Mouse (Mus musculus): ENCODE results near the gene Lamtor2. TPM values are rescaled to one million over a fixed set of nuclear protein-coding genes. Genes with fewer than 3 reads are reported as not detected.
"Not testable (repeated sequence)": the region's sequence is repeated elsewhere in the genome, so short reads cannot be mapped to it uniquely, and the experiment has no call there.

Gene Lamtor2
- total RNA-seq, 2 experiments from 2014 or later = 96.0 to 106 TPM

- no peak for TF ChIP-seq CTCF (conservative IDR thresholded peaks at IDR 0.05)
- no peak for DNase-seq (ENCODE audit: low spot score in 2 of 2)
- Histone ChIP-seq H3K4me3 (peak overlapping the region; percentile 72), H3K27ac (peak overlapping the region; percentile 90)
Measured at GRCm38 (mm10) chr3:88578498-88579424, 25.9 kb upstream of the Lamtor2 start.

GRCm38 (mm10) chr3:88577846-88578245 is 25.0 kb upstream of the Lamtor2 start:
- H3K27ac ChIP-seq; H3K4me3 ChIP-seq; DNase-seq (ENCODE audit: low spot score in 2 of 2): not testable (repeated sequence)

- no peak within 1 kb of the TSS for H3K4me3 ChIP-seq
- no peak for DNase-seq (ENCODE audit: low spot score in 2 of 2)
- TF ChIP-seq CTCF (conservative IDR thresholded peaks at IDR 0.05) = no peak
- H3K27ac ChIP-seq = no peak within 1 kb of the TSS
Measured at GRCm38 (mm10) chr3:88575540-88575939, 22.7 kb upstream of the Lamtor2 start, which contains the start of gene Ssr2. TSS of gene Ssr2 (plus strand) at chr3:88575876.

GRCm38 (mm10) chr3:88573810-88574209 is 20.9 kb upstream of the Lamtor2 start:
- TF ChIP-seq CTCF (conservative IDR thresholded peaks at IDR 0.05) = no peak
- no peak for DNase-seq (ENCODE audit: low spot score in 2 of 2)

GRCm38 (mm10) chr3:88572835-88573234 is 20.0 kb upstream of the Lamtor2 start:
- no peak overlapping the region for H3K27ac ChIP-seq
- H3K4me3 ChIP-seq = no peak overlapping the region
- no peak for DNase-seq (ENCODE audit: low spot score in 2 of 2)
- no peak for TF ChIP-seq CTCF (conservative IDR thresholded peaks at IDR 0.05)

More at GRCm38 (mm10) chr3:88573810-88574209, 20.9 kb upstream of the Lamtor2 start:
- no peak overlapping the region for H3K27ac ChIP-seq
- H3K4me3 ChIP-seq = no peak overlapping the region

GRCm38 (mm10) chr3:88571856-88572255 is 19.0 kb upstream of the Lamtor2 start:
- DNase-seq (ENCODE audit: low spot score in 2 of 2) = no peak
- no peak overlapping the region for H3K27ac ChIP-seq

GRCm38 (mm10) chr3:88570341-88570740 is 17.5 kb upstream of the Lamtor2 start:
- no peak for DNase-seq (ENCODE audit: low spot score in 2 of 2)
- no peak overlapping the region for H3K27ac ChIP-seq
- H3K4me3 ChIP-seq = no peak overlapping the region
- TF ChIP-seq CTCF (conservative IDR thresholded peaks at IDR 0.05) = no peak

More at GRCm38 (mm10) chr3:88571856-88572255, 19.0 kb upstream of the Lamtor2 start:
- no peak for TF ChIP-seq CTCF (conservative IDR thresholded peaks at IDR 0.05)
- H3K4me3 ChIP-seq = no peak overlapping the region

GRCm38 (mm10) chr3:88569694-88570093 is 16.8 kb upstream of the Lamtor2 start:
- no peak for DNase-seq (ENCODE audit: low spot score in 2 of 2)
- H3K4me3 ChIP-seq = no peak overlapping the region
- no peak for TF ChIP-seq CTCF (conservative IDR thresholded peaks at IDR 0.05)
- H3K27ac ChIP-seq = no peak overlapping the region

GRCm38 (mm10) chr3:88569093-88569492 is 16.2 kb upstream of the Lamtor2 start:
- Histone ChIP-seq H3K4me3 (no peak overlapping the region), H3K27ac (no peak overlapping the region)
- no peak for DNase-seq (ENCODE audit: low spot score in 2 of 2)
- TF ChIP-seq CTCF (conservative IDR thresholded peaks at IDR 0.05) = no peak

- Histone ChIP-seq H3K4me3 (no peak overlapping the region), H3K27ac (no peak overlapping the region)
- DNase-seq (ENCODE audit: low spot score in 2 of 2) = no peak
- TF ChIP-seq CTCF (conservative IDR thresholded peaks at IDR 0.05) = no peak
Measured at GRCm38 (mm10) chr3:88568615-88569014, 15.7 kb upstream of the Lamtor2 start.

GRCm38 (mm10) chr3:88567892-88568291 is 15.0 kb upstream of the Lamtor2 start:
- DNase-seq (ENCODE audit: low spot score in 2 of 2) = no peak
- TF ChIP-seq CTCF (conservative IDR thresholded peaks at IDR 0.05) = no peak
- no peak overlapping the region for H3K27ac ChIP-seq
- no peak overlapping the region for H3K4me3 ChIP-seq

GRCm38 (mm10) chr3:88566536-88567061 is 13.7 kb upstream of the Lamtor2 start:
- no peak for TF ChIP-seq CTCF (conservative IDR thresholded peaks at IDR 0.05)

GRCm38 (mm10) chr3:88566116-88566515 is 13.2 kb upstream of the Lamtor2 start:
- TF ChIP-seq CTCF (conservative IDR thresholded peaks at IDR 0.05) = no peak
- Histone ChIP-seq H3K27ac (no peak overlapping the region), H3K4me3 (no peak overlapping the region)
- no peak for DNase-seq (ENCODE audit: low spot score in 2 of 2)

More at GRCm38 (mm10) chr3:88566536-88567061, 13.7 kb upstream of the Lamtor2 start:
- H3K27ac ChIP-seq = no peak overlapping the region
- H3K4me3 ChIP-seq = no peak overlapping the region
- DNase-seq (ENCODE audit: low spot score in 2 of 2) = no peak
